Mouse (Mus musculus) kidney, postnatal 4 days (tissue): ENCODE data around the gene Msi2.

Source experiments
- DNase-seq, 2 experiments: peaks; one replicate each; pipeline ENCODE4 v3.0.0; 2021; ENCODE audit warnings: mixed read lengths in 2 of 2

Msi2 gene

DNA sequence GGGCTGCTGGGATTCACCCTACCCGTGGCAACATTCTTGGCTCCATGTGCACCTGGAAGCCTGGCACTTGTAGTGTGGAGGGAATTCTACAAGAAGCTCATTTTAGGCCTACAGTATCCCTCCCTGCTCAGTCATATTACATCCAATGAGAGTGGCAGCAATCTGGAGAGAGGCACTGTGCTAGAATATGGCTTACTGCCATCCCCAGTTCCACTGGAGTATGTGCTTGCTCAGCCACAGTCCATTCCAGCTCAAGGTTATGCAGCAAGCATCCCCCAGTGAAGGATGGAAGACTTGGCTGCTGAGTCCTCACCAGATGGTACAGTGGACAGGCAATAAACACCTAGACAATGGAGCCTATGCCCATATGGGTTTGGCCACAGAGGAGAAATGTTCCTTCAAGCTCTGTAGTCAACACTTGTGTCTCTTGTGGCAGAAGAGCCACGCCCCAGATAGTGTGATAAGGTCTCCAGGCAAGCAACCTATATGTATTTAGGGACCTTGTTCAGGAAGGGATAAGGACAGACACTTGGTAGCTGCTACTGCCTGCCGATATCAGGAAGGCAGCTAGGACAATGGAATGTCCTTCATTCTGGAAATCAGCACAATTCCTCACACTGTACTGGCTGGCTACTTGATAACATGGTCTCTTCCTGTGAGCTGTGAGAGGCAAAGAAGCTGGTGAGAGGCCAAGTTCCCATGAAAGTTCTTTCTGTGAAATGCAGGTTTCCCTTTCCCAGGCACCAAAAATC lies 366.4 kb downstream of the Msi2 start:
- DNase-seq: no peak

DNA sequence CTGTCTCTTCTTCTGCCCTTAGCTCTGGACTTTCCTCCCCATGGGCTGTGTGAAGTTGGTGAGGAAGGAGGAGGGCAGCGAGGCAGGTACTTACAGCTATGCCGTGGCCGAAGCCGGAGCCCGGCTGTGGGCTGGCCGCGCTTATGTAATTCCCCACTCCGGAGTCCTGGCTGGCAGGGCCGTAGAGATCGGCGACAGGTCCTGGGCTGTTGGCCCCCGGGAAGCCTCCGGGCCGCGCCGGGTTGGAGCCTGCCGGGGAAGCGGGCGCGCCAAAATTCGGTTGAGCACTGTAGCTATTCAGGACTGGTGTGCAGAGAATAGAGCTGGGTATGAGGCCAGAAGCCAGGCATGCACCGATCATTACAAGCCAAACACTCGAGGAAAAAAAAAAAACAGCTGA lies 369.6 kb downstream of the Msi2 start:
- no peak for DNase-seq

DNA sequence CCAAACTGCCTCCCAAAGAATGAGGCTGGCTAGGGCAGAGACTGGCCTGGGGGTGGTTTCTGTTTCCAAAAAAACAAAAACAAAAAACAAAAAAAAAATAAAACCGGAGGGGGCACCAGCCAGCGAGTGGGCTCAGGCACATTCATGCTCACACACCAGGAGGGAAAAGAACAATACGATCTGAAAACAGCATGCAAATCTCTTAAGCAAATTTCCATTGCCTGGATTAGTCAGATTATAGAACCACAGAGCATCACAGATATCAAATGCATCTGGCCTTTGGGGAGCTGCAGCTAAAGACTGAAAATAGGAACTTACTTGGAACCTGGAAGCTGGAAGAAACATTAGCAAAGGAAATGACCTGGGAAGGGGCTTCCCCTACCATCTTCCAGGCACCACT lies 370.3 kb downstream of the Msi2 start:
- no peak for DNase-seq

DNA sequence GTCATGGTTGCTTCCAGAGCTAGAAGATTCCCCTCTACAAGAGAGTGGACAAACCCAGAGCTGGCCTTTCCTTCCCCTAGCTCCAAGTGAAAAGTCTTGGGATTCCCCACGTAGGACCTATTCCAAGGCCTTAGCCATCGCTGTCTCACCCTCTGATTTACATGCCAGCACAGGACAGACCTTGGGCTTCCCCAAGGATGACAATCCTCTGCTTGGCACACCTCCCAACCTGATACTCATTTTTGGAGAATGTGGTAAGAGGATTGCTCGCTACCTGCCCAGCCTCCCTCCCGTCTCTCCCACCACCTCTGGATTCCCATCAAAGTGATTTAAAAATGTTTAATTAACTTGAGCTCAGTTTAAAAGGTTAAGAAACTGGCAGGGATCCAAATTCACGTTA lies 372.2 kb downstream of the Msi2 start:
- DNase-seq: no peak

DNA sequence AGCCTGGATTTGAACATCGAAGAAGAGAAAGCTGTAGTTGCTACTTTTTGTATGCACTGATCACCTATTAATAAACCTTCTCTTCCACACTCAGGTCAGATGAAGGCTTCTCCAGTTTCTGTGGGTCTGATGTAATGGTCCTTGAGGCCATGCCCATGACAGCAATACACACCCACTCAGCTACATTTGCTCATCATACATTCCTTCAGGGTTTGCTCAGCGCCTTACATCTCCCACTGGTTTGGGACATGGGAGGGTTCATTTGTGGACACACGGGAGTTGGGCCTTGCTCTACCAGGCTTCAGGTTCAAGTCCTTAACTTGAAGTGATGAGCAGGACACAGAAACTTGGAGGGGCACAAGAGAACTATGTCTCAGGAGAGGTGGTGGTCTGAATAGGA lies 380.4 kb downstream of the Msi2 start:
- no peak for DNase-seq

DNA sequence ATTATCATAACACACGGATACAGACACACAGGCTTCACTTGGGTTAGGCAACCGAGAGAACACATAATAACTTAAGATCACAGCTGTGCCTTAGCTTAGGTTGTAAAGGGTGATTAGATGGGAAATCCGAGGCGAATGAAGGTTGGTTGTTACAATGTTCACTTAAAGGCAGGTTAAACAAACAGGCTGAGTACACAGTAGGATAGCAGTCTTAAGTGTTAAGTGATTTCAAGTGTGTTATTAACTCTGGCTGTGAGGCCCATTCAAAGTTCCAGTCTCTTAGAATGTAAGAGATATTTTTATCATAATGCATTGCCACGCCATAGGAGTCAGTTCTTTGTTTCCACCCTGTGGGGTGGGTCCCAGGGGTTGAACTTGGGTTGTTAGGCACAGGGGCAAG lies 383.4 kb downstream of the Msi2 start:
- DNase-seq: no peak

DNA sequence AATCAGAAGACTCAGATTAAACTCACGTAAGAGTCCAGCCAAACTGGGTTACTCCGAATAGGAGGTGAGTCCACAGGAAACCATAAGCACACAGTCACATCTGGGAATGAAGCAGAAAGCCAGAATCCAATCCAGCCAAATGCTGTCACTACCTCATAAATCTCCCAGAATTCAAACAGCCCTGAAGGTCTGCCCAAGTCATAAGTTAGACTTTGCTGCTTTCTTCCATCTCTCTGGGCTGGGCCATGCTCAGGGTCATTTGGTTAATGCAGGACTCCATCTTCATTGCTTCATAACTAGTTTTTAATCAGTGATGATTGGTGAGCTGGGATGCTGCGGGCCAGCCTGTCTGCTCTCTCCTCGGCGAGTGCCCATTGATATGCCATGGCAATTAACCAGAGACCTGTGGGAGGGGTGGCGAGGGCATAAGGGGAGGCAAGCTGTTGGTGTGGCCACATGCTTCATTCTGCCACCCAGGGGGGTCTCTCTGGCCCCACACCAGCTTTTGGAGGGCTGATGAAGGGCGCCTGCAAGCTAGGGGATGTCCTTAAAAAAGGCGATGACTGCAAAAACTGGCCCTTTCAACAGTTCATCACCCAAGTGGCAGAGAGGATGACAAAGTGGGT lies 385.9 kb downstream of the Msi2 start:
- no peak for DNase-seq

DNA sequence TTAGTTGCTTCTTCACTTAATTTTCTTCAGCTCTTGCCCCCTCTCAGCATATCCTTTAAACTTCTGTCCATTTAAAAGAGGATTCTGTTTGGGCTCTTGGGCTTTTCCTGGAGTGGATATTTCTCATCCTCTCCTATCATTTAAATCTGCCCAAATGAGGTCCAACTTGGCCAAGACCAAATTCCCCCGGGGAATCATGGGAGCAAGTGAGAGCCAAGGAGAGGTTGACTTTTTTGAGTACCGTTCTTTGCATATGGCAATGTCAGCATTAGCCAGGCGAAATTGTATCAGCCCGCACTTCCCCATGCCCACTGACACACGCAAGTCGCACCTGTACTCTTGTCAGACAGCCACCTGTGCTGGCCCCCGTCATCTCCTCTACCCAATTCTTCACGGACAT lies 386.6 kb downstream of the Msi2 start:
- no peak for DNase-seq

DNA sequence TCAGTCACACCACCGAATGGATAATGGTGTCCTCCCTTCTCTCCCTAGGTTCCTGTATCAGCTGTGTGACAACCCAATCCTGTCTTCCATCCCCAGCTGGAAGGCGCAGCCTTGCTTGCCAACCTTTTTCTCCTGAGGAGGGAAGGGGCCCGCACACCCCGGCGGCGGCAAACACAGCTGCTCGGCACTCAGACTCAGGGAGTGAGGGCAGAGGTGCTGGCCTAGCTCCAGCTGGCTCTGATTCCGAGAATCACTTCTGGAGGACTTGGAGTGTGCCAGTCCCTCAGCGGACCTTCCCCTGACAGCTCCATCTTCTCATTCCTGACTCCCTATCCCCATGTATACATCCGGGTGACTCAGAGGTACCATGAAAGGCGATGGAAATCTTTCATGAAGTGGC lies 387.5 kb downstream of the Msi2 start:
- DNase-seq: peak; percentile 49 to 62

DNA sequence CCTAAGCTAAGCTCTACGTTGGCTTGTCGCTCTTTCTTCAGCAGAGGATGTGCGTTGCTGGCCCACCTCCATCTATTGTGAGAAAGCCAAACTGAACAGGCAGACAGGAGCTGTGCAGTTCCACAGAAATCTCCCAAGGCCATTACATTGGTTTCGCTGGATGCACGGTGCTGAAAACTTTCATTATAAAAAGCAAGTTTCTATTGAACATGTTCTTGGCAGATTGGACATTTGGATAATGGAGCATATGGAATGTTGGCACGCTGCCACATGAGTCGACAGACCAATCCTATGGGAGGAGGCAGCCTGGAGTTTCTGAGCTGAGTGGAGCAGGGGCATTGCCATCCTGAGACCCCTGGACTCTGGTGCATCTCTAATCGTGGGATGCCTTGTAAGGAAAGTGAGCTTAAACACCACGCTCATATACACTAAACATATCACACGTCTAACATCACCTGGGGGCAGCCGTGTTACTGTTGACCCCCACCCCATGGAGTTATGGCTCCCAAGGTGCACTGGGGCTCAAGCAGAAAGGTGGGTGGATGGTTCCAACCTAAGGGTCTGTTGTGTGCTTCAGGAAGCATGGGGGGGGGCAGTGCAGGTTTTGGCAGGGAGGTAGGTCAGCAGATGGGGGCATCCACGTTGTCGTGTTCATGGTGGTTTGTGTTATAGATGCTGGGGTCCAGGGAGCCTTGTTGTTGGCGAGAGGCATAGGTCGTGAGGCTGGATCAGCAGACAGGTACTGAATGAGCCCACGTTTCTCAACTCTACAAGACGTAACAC lies 389.3 kb downstream of the Msi2 start:
- peak; percentile 30 to 48 for DNase-seq

DNA sequence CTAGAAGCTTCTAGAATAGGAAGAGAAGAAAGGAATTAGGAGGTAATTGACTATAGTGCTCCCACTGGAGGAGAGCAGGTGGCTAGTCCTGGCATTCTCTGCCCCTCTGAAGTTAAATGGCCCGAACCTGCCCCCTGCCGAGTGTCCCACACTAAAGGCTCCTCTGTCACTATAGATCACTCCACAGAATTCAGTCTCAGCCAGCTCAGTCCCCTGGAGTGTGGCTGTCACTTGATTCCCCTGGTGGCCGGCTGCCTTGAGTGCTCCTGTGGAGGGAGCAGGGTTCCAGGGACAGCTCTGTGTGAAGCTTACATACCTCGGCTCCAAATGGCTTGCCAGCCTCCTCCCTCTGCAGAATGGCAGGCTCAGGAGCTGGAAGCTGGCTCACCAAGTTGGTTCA lies 391.3 kb downstream of the Msi2 start:
- peak; percentile 10 to 34 for DNase-seq

DNA sequence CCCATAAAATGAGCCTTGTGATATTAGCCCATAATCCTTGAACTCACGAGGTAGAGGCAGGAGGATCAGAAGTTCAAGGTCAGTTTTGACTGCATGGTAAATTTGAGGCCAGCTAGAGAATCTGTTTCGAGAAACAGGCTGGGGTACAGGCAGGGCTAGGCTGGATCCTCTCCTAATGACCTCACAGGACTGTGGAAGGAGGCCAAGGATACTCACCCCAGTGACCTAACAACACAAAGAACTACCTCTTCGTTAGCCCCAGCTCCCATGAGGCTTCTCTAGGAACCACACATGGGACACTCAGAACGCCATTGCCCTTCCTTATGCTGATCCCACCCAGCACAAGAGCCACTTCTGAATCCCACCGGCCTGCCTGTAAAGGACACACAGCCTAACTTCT lies 399.5 kb downstream of the Msi2 start:
- no peak for DNase-seq

DNA sequence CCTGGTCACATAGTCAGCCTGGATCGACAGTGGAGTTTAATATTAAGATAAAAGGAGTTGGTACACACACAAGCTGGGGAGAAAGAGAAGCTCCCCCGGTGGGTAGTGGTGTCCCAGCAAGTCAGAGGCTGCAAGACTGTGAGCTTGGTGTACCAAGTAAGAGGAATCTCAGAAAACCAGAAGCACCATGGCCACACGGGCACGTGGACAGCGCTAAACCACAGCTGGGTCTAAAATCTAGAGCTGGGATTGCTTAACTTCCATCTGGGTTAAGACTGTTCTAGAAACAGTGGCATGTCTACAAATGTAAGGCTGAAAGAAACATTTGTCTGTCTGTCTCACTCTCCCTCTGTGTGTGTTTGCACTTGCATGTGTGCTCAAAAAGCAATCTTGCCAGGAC lies 402.9 kb downstream of the Msi2 start:
- DNase-seq: no peak

DNA sequence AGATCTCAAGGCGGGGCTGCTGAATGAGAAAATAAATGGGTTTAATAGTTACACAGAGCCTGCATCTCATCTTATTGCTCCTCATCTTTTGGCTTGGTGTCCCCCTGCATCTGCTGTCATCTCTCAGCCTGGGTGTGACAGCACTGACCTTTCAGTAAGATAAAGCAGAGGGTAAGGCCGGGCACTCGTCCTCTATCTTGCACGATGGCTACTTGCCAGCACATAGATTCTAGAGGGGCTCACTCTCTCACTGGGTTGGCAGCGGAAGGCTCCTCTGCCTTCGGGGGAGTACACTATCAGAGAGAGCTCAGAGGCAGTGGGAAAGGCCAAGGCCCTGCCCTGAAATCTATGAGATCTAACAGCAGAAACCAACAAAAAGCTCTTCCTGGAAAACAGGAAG lies 403.8 kb downstream of the Msi2 start:
- DNase-seq: no peak

DNA sequence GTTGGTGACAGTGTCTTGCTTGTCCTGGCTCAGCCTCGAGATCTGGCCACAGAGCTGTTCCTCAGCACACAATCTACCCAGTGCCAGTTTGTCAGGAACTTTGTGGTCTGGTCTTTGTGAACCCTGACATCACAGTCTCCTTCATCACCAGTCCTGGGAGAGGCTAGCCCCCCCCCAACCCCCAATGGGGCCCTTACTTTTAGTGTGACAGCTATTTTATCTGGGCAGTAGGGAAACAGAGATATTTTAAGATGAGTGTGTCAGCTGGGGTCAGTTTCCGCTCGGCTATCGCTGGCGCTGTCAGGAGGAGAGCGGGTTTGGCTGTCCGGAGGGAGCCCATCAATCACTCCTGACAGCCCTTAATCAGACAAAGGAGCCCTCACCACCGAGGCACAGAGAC lies 404.8 kb downstream of the Msi2 start:
- peak; percentile 45 to 64 for DNase-seq

DNA sequence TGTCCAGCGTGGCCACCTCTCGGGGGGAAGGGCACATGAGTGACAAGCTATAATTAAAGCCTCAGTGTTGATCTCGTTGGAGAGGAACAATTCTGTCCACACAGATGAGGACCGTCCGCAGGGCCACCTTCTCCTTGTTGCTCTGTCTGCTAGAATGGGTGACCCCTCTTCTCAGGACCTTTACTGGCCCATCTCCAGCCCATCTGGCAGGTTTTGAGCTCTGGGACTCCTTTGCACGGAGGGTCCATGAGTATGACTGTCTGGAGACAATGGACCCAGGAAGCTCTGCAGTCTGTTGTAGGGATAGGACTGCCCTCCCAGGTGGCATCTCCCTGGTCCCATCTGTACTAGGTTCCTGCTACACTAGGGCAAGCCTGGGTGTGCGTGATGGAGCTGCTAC lies 406.7 kb downstream of the Msi2 start:
- DNase-seq: no peak

DNA sequence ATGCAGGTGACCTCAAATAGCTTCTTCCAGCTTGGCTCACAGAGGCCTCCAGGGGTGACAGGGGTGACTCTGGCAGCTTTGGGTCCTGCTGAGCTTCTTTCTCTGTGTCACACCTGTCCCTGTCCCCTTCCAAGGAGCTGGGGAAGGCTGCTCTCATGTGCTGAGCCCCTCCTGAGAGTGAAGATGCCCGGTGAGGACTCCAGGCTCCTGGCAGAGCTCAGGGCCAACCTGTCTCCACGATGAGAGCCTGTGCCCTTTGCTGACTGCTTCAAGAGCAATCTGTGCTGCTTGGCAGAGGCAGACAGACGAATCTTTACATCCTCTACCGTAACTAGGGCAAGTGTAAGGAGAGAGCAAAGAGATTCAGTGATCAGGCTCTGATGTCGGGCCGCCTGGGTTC lies 407.5 kb downstream of the Msi2 start:
- no peak for DNase-seq

DNA sequence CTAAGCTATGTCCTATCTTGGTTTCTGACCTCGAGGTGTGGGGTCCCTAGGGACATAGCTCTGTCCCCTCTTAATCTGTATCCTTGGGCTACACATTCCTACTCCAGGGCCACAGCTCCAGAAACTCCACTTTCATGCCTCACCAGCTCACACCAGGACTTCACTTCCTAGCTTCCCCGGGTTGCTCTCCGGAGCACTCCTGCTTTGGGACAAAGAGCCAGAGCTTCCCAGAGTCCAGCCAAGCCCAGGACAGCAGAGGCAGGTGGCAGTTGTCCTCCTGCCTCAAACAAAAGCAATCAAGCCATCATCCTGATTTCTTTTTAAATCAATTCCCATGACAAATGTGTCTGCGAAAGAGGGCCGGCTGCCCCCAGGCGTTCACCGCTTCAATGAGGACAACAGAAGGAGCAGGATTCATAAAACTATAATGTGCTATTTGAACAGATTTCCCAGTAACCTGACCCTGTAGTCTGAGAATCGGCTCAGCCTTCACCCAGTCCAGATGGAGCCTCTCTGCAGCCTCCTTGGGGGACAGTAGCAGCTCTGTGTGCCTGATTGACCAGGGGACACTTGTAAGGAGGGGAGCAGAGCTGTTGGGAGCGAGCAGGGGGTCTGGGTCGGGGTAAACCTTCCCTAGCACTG lies 409.1 kb downstream of the Msi2 start:
- DNase-seq: no peak

DNA sequence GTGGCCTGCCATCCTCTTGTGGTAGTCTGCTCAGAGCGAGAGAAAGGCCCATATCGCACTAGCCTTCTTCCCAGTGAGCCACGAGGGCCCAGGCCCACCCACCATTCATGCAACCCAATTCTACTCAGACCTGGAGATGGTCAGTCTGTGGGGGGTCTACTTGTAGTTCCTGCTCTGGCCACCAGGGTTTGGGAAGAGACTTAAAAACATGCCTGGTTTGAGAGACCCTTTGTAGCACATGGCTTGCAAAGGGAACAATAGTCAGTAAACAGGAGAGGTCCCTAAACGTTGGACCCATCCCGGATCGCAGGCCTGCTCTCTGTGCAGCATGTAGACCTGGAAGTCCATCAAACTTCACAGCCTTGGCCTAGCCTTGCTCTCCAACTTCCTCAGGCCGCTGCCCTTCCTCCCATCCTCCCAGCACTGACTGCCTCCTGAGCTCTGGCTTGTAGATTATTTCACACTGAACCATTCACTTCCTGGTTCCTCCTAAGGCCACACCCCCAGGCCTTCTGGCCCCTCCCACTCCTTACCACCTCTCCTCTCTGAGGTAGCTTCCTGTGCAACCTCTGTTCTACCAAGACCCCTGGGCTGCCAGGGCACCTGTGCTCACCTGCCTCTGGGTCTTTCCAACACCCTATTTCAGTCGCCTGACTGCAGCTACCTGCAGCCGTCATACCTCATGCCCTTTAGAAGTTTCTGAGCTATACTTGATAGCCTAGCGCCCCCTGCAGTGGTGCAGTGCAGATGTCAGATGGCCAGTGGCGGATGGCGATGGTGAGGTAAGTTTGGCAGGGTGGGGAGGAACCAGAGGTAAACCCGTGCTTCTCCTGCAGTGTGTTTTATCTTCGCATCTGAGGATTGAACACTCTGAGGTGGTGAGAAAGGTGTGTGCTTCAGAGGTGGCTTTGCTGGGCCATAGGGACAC lies 410.4 kb downstream of the Msi2 start:
- peak; percentile 46 to 51 for DNase-seq

DNA sequence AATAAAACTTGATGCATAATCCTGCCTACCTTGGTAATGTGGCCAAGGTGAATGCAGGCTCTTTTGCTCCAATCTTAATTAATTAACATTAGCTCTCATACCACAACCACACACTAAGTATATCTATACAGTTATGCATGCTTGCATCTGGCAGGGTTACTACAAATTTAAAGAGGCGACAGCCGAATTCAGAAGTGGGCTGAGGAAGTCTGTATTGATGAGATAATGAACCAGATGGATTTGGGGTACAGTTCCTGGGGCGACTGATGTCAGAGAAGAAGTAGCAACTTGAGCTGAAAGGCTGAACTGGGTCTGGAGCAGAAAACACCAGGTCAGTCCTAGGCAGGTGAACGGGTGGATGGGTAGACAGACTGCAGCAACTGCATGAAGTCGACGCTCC lies 412.6 kb downstream of the Msi2 start:
- DNase-seq: no peak

DNA sequence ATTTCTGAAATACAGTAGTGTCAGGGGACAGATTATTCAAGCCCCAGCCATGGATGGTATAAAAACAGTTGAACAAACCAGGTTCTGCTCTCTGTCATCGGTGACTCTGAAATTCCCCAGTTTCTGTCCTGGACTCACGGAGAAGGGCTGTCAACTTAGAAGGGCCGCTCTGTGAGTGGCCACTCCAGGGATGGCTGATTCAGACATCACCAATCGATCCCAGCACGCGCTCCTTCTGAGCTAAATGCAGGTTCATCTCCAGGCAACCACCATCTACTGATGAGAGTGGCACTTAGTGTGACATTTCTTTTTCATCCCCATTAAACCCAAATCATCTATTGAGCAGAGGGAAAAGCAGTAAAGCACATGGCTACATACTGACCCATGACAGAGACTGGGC lies 416.7 kb downstream of the Msi2 start:
- peak; percentile 75 to 81 for DNase-seq

DNA sequence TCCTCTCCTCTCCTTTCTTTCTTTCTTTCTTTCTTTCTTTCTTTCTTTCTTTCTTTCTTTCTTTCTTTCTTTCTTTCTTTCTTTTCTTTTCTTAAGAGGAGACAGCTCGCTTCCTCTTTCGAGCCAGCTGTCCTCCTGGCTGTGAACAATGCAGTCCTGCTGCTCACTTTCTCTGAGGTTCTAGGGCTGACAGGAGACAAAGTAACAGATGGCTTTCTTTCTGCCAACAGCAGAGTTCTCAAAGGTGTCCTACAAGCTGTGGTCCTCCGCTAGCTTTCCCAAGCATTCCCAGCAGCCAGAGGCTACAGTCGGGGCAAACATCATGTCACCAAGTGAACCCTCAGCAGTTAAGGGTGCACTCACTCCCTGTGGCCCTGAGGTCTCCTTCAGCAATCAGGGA lies 419.0 kb downstream of the Msi2 start:
- DNase-seq: no peak
